Mouse (Mus musculus) spleen, postnatal 4 days (tissue): ENCODE measurements around the gene Crebzf.

ENCODE experiments used
- DNase-seq, 2 experiments: peaks; one replicate each; pipeline ENCODE4 v3.0.0; 2022; ENCODE audit warnings: low spot score in 2 of 2

Crebzf gene

GRCm38 (mm10) chr7:90476313-90477245, 34.0 kb downstream of the Crebzf start, which contains the start of gene Dlg2:
TSS of gene Dlg2 (plus strand) at chr7:90476672.
- DNase-seq = no peak

- no peak for DNase-seq
These were observed 40.1 kb downstream of the Crebzf start for GRCm38 (mm10) chr7:90482607-90483006.
